Mouse (Mus musculus): ENCODE data around the gene Gm10256.
"Not testable (repeated sequence)": the region's sequence is repeated elsewhere in the genome, so short reads cannot be mapped to it uniquely, and the experiment has no call there.

Gene Gm10256

DNA sequence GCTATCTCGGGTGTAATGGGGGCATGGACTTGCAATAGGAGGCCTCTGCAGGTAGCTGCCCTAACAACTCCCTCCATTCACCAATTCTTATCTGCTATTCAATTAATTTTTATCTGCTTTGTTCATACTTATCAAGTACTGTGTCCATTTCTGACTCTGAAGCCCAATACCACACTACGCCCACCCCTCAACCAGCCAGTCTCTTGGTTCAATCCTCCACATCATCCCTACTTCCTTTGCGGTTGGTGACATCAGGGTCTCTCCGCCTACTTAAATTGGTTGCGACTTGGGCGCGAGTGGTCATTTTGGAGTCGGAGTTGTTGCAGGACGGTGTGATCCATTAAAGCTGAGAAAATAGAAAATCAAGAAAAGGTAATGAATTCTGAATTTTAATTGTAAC is at the start of gene Gm10256, which contains the start of gene Rbmy:
Gene Gm10256, plus strand, starts transcription at position 320 of the 400 bp plus-strand sequence.
Gene Rbmy, plus strand, starts transcription at position 301 of the 400 bp plus-strand sequence.
- DNase-seq (ENCODE audit: low spot score in 2 of 2): not testable (repeated sequence)

DNA sequence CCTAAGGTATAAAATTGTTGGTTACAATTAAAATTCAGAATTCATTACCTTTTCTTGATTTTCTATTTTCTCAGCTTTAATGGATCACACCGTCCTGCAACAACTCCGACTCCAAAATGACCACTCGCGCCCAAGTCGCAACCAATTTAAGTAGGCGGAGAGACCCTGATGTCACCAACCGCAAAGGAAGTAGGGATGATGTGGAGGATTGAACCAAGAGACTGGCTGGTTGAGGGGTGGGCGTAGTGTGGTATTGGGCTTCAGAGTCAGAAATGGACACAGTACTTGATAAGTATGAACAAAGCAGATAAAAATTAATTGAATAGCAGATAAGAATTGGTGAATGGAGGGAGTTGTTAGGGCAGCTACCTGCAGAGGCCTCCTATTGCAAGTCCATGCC is 34.4 kb upstream of the Gm10256 start, which contains the start of gene Gm4064:
Gene Gm4064, minus strand, starts transcription at position 101 of the 400 bp plus-strand sequence.
- DNase-seq (ENCODE audit: low spot score in 2 of 2): not testable (repeated sequence)

DNA sequence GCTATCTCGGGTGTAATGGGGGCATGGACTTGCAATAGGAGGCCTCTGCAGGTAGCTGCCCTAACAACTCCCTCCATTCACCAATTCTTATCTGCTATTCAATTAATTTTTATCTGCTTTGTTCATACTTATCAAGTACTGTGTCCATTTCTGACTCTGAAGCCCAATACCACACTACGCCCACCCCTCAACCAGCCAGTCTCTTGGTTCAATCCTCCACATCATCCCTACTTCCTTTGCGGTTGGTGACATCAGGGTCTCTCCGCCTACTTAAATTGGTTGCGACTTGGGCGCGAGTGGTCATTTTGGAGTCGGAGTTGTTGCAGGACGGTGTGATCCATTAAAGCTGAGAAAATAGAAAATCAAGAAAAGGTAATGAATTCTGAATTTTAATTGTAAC is 70.2 kb downstream of the Gm10256 start, which contains the start of gene Gm10352:
Gene Gm10352, plus strand, starts transcription at position 301 of the 400 bp plus-strand sequence.
- not testable (repeated sequence) for DNase-seq (ENCODE audit: low spot score in 2 of 2)

Measured in spleen, postnatal 14 days (tissue).